Mouse (Mus musculus): ENCODE data around the gene 1700019N19Rik. TPM values are rescaled to one million over a fixed set of nuclear protein-coding genes. Genes with fewer than 3 reads are reported as not detected.

1700019N19Rik gene
- polyA plus RNA-seq, 1 experiment from 2014 or later, result not detected

GRCm38 (mm10) chr19:58742711-58743110 is 51.5 kb downstream of the 1700019N19Rik start:
- 77% methylated on average over 4 of the region's 4 CpGs for WGBS
- Histone ChIP-seq H3K4me2 (replicated peaks; ENCODE audit: low read depth, low read length) (no peak overlapping the region), H3K4me3 (ENCODE audit: low read depth, low read length) (no peak overlapping the region), H3K4me1 (ENCODE audit: insufficient read depth, low read depth, low read length) (no peaks in the 10 kb centered on the region), H3K9ac (replicated peaks; ENCODE audit: low read depth) (no peak overlapping the region), H3K27me3 (replicated peaks; ENCODE audit: insufficient read depth, low read length) (no peaks in the 10 kb centered on the region), H3K36me3 (ENCODE audit: insufficient read depth, low read length) (no peaks in the 10 kb centered on the region), H3K9me3 (ENCODE audit: low read length) (no peaks in the 10 kb centered on the region), H3K27ac (ENCODE audit: low read length) (no peak overlapping the region)
- no peak for DNase-seq (ENCODE audit: low spot score)
- no peak for ATAC-seq
- TF ChIP-seq CTCF (IDR thresholded peaks at IDR 0.05) (no peak), EP300 (IDR thresholded peaks at IDR 0.05) (no peak)

- TF ChIP-seq CTCF (IDR thresholded peaks at IDR 0.05), result no peak
- TF ChIP-seq EP300 (IDR thresholded peaks at IDR 0.05), result no peak
- DNase-seq (ENCODE audit: low spot score) (no peak), ATAC-seq (no peak)
- H3K9me3 ChIP-seq (ENCODE audit: low read length), result no peaks in the 10 kb centered on the region
- no peak overlapping the region for H3K27ac ChIP-seq (ENCODE audit: low read length)
- WGBS, result 69% methylated on average over 6 of the region's 6 CpGs
- H3K36me3 ChIP-seq (ENCODE audit: insufficient read depth, low read length), result no peaks in the 10 kb centered on the region
- no peaks in the 10 kb centered on the region for H3K27me3 ChIP-seq (replicated peaks; ENCODE audit: insufficient read depth, low read length)
- no peaks in the 10 kb centered on the region for H3K4me1 ChIP-seq (ENCODE audit: insufficient read depth, low read depth, low read length)
- H3K4me3 ChIP-seq (ENCODE audit: low read depth, low read length), result no peak overlapping the region
- no peak overlapping the region for H3K9ac ChIP-seq (replicated peaks; ENCODE audit: low read depth)
- H3K4me2 ChIP-seq (replicated peaks; ENCODE audit: low read depth, low read length), result no peak overlapping the region
These were observed 53.2 kb downstream of the 1700019N19Rik start for GRCm38 (mm10) chr19:58741036-58741435.

DNA sequence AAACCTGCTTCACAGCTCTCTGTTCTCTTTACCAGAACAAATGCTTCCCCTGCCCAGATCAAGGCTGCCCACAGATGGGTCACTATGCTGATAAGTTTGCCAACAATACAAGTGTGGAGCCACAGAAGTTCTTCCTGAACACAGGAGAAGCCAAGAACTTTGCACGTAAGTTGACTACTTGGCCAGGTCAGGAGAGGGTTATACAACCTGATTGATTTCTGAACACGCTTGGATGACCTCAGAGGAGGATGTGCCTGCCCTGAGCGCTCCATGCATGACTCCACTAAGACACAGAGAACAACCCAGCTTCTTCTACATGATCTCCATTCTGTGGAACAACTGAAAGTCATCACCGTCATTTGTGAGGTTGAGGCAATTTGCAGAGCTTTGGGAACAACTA is 56.1 kb downstream of the 1700019N19Rik start:
- Histone ChIP-seq H3K9me3 (ENCODE audit: low read length) (no peaks in the 10 kb centered on the region), H3K4me2 (replicated peaks; ENCODE audit: low read depth, low read length) (no peak overlapping the region), H3K4me1 (ENCODE audit: insufficient read depth, low read depth, low read length) (no peaks in the 10 kb centered on the region), H3K27me3 (replicated peaks; ENCODE audit: insufficient read depth, low read length) (no peaks in the 10 kb centered on the region), H3K36me3 (ENCODE audit: insufficient read depth, low read length) (no peaks in the 10 kb centered on the region), H3K9ac (replicated peaks; ENCODE audit: low read depth) (no peak overlapping the region), H3K4me3 (ENCODE audit: low read depth, low read length) (no peak overlapping the region), H3K27ac (ENCODE audit: low read length) (no peak overlapping the region)
- 88% methylated on average over 4 of the region's 4 CpGs for WGBS
- no peak for ATAC-seq
- TF ChIP-seq CTCF (IDR thresholded peaks at IDR 0.05) (no peak), EP300 (IDR thresholded peaks at IDR 0.05) (no peak)
- no peak for DNase-seq (ENCODE audit: low spot score)

Other genes starting within 250 kb of the 1700019N19Rik start
- gene Pnlip, start 142.0 kb downstream of the 1700019N19Rik start, polyA plus RNA-seq (2015; fragmentation: Nextera tagmentation; extraction: Ambion mirVana), result not detected in 2 replicates
- 7.8 and 8.1 TPM in 2 replicates for gene Pnliprp1, start 65.6 kb downstream of the 1700019N19Rik start, polyA plus RNA-seq (2015; fragmentation: Nextera tagmentation; extraction: Ambion mirVana)
- gene Pnliprp2, start 34.7 kb downstream of the 1700019N19Rik start, polyA plus RNA-seq (2015; fragmentation: Nextera tagmentation; extraction: Ambion mirVana), result 0.10 and 0.23 TPM in 2 replicates
- 2.7 and 3.5 TPM in 2 replicates for gene Eno4, start 149.0 kb upstream of the 1700019N19Rik start, polyA plus RNA-seq (2015; fragmentation: Nextera tagmentation; extraction: Ambion mirVana)
- gene Hspa12a, start 149.2 kb upstream of the 1700019N19Rik start, polyA plus RNA-seq (2015; fragmentation: Nextera tagmentation; extraction: Ambion mirVana), result 3.3 and 3.9 TPM in 2 replicates